Mouse (Mus musculus): ENCODE measurements around the gene Gm7879. TPM values are rescaled to one million over a fixed set of nuclear protein-coding genes. Genes with fewer than 3 reads are reported as not detected.

Gm7879 gene
- polyA plus RNA-seq, 1 experiment from 2014 or later: 0.71 TPM

GRCm38 (mm10) chr5:43885060-43885820 is 27.7 kb upstream of the Gm7879 start:
- DNase-seq (ENCODE audit: low spot score): no peak
- H3K27ac ChIP-seq (ENCODE audit: low read depth, low read length): no peak overlapping the region
- no peaks in the 10 kb centered on the region for H3K4me1 ChIP-seq (replicated peaks; ENCODE audit: control insufficient read depth, insufficient read depth, low read length)
- H3K36me3 ChIP-seq (ENCODE audit: control insufficient read depth, insufficient read depth, low read length): no peaks in the 10 kb centered on the region
- H3K27me3 ChIP-seq (ENCODE audit: control insufficient read depth, insufficient read depth, low read length): no peaks in the 10 kb centered on the region
- no peak overlapping the region for H3K9ac ChIP-seq (ENCODE audit: low read depth, low read length)
- H3K4me2 ChIP-seq (replicated peaks; ENCODE audit: low read depth, low read length): no peak overlapping the region
- ATAC-seq (ENCODE audit: low FRiP score): no peak
- H3K4me3 ChIP-seq (ENCODE audit: low read depth, low read length): no peak overlapping the region
- H3K9me3 ChIP-seq (ENCODE audit: control insufficient read depth, low read length): no peaks in the 10 kb centered on the region
- 23% methylated on average over 3 of the region's 3 CpGs for WGBS

- 9% methylated on average over 1 of the region's 1 CpGs for WGBS
Measured at GRCm38 (mm10) chr5:43892386-43892785, 20.6 kb upstream of the Gm7879 start.

GRCm38 (mm10) chr5:43894113-43894512 is 18.8 kb upstream of the Gm7879 start:
- no peaks in the 10 kb centered on the region for H3K36me3 ChIP-seq (ENCODE audit: control insufficient read depth, insufficient read depth, low read length)
- H3K4me1 ChIP-seq (replicated peaks; ENCODE audit: control insufficient read depth, insufficient read depth, low read length): no peaks in the 10 kb centered on the region
- H3K9ac ChIP-seq (ENCODE audit: low read depth, low read length): no peak overlapping the region
- no peak overlapping the region for H3K27ac ChIP-seq (ENCODE audit: low read depth, low read length)
- no peak overlapping the region for H3K4me2 ChIP-seq (replicated peaks; ENCODE audit: low read depth, low read length)
- 78% methylated on average over 2 of the region's 2 CpGs for WGBS
- DNase-seq (ENCODE audit: low spot score): peak; percentile 49
- H3K9me3 ChIP-seq (ENCODE audit: control insufficient read depth, low read length): no peaks in the 10 kb centered on the region
- H3K4me3 ChIP-seq (ENCODE audit: low read depth, low read length): no peak overlapping the region
- no peaks in the 10 kb centered on the region for H3K27me3 ChIP-seq (ENCODE audit: control insufficient read depth, insufficient read depth, low read length)
- ATAC-seq (ENCODE audit: low FRiP score): no peak

More at GRCm38 (mm10) chr5:43892386-43892785, 20.6 kb upstream of the Gm7879 start:
- H3K4me3 ChIP-seq (ENCODE audit: low read depth, low read length): no peak overlapping the region
- H3K9ac ChIP-seq (ENCODE audit: low read depth, low read length): no peak overlapping the region
- H3K27me3 ChIP-seq (ENCODE audit: control insufficient read depth, insufficient read depth, low read length): no peaks in the 10 kb centered on the region
- no peaks in the 10 kb centered on the region for H3K9me3 ChIP-seq (ENCODE audit: control insufficient read depth, low read length)
- H3K4me2 ChIP-seq (replicated peaks; ENCODE audit: low read depth, low read length): no peak overlapping the region
- no peak overlapping the region for H3K27ac ChIP-seq (ENCODE audit: low read depth, low read length)
- ATAC-seq (ENCODE audit: low FRiP score) (no peak), DNase-seq (ENCODE audit: low spot score) (peak; percentile 52)
- H3K36me3 ChIP-seq (ENCODE audit: control insufficient read depth, insufficient read depth, low read length): no peaks in the 10 kb centered on the region
- no peaks in the 10 kb centered on the region for H3K4me1 ChIP-seq (replicated peaks; ENCODE audit: control insufficient read depth, insufficient read depth, low read length)

GRCm38 (mm10) chr5:43895931-43896330 is 17.0 kb upstream of the Gm7879 start:
- H3K4me2 ChIP-seq (replicated peaks; ENCODE audit: low read depth, low read length): no peak overlapping the region
- ATAC-seq (ENCODE audit: low FRiP score) (no peak), DNase-seq (ENCODE audit: low spot score) (no peak)
- H3K36me3 ChIP-seq (ENCODE audit: control insufficient read depth, insufficient read depth, low read length): no peaks in the 10 kb centered on the region
- H3K27ac ChIP-seq (ENCODE audit: low read depth, low read length): no peak overlapping the region
- no peak overlapping the region for H3K4me3 ChIP-seq (ENCODE audit: low read depth, low read length)
- no peaks in the 10 kb centered on the region for H3K9me3 ChIP-seq (ENCODE audit: control insufficient read depth, low read length)
- H3K9ac ChIP-seq (ENCODE audit: low read depth, low read length): no peak overlapping the region
- H3K4me1 ChIP-seq (replicated peaks; ENCODE audit: control insufficient read depth, insufficient read depth, low read length): no peaks in the 10 kb centered on the region
- WGBS: 74% methylated on average over 3 of the region's 3 CpGs
- H3K27me3 ChIP-seq (ENCODE audit: control insufficient read depth, insufficient read depth, low read length): no peaks in the 10 kb centered on the region

- Histone ChIP-seq H3K27me3 (ENCODE audit: control insufficient read depth, insufficient read depth, low read length) (no peaks in the 10 kb centered on the region), H3K4me1 (replicated peaks; ENCODE audit: control insufficient read depth, insufficient read depth, low read length) (no peaks in the 10 kb centered on the region), H3K9ac (ENCODE audit: low read depth, low read length) (no peak overlapping the region), H3K27ac (ENCODE audit: low read depth, low read length) (no peak overlapping the region), H3K36me3 (ENCODE audit: control insufficient read depth, insufficient read depth, low read length) (no peaks in the 10 kb centered on the region), H3K4me3 (ENCODE audit: low read depth, low read length) (no peak overlapping the region), H3K4me2 (replicated peaks; ENCODE audit: low read depth, low read length) (no peak overlapping the region), H3K9me3 (ENCODE audit: control insufficient read depth, low read length) (no peaks in the 10 kb centered on the region)
- 95% methylated on average over 3 of the region's 3 CpGs for WGBS
- ATAC-seq (ENCODE audit: low FRiP score) (no peak), DNase-seq (ENCODE audit: low spot score) (no peak)
Measured at GRCm38 (mm10) chr5:43904685-43905084, 8.3 kb upstream of the Gm7879 start.

GRCm38 (mm10) chr5:43909213-43909612 is 3.7 kb upstream of the Gm7879 start:
- no peak for DNase-seq (ENCODE audit: low spot score)
- Histone ChIP-seq H3K9me3 (ENCODE audit: control insufficient read depth, low read length) (no peaks in the 10 kb centered on the region), H3K9ac (ENCODE audit: low read depth, low read length) (no peak overlapping the region), H3K4me3 (ENCODE audit: low read depth, low read length) (no peak overlapping the region), H3K27me3 (ENCODE audit: control insufficient read depth, insufficient read depth, low read length) (no peaks in the 10 kb centered on the region), H3K4me1 (replicated peaks; ENCODE audit: control insufficient read depth, insufficient read depth, low read length) (no peaks in the 10 kb centered on the region), H3K4me2 (replicated peaks; ENCODE audit: low read depth, low read length) (no peak overlapping the region), H3K36me3 (ENCODE audit: control insufficient read depth, insufficient read depth, low read length) (no peaks in the 10 kb centered on the region), H3K27ac (ENCODE audit: low read depth, low read length) (no peak overlapping the region)
- ATAC-seq (ENCODE audit: low FRiP score): no peak
- 64% methylated on average over 9 of the region's 9 CpGs for WGBS

GRCm38 (mm10) chr5:43910006-43910405 is 2.9 kb upstream of the Gm7879 start:
- ATAC-seq (ENCODE audit: low FRiP score) (no peak), DNase-seq (ENCODE audit: low spot score) (no peak)
- Histone ChIP-seq H3K4me2 (replicated peaks; ENCODE audit: low read depth, low read length) (no peak overlapping the region), H3K4me3 (ENCODE audit: low read depth, low read length) (no peak overlapping the region), H3K36me3 (ENCODE audit: control insufficient read depth, insufficient read depth, low read length) (no peaks in the 10 kb centered on the region), H3K4me1 (replicated peaks; ENCODE audit: control insufficient read depth, insufficient read depth, low read length) (no peaks in the 10 kb centered on the region), H3K9ac (ENCODE audit: low read depth, low read length) (no peak overlapping the region), H3K9me3 (ENCODE audit: control insufficient read depth, low read length) (no peaks in the 10 kb centered on the region), H3K27me3 (ENCODE audit: control insufficient read depth, insufficient read depth, low read length) (no peaks in the 10 kb centered on the region), H3K27ac (ENCODE audit: low read depth, low read length) (no peak overlapping the region)
- 88% methylated on average over 6 of the region's 6 CpGs for WGBS

- 89% methylated on average over 4 of the region's 4 CpGs for WGBS
- H3K9me3 ChIP-seq (ENCODE audit: control insufficient read depth, low read length): no peaks in the 10 kb centered on the region
- H3K4me3 ChIP-seq (ENCODE audit: low read depth, low read length): no peak overlapping the region
- no peaks in the 10 kb centered on the region for H3K36me3 ChIP-seq (ENCODE audit: control insufficient read depth, insufficient read depth, low read length)
- no peaks in the 10 kb centered on the region for H3K4me1 ChIP-seq (replicated peaks; ENCODE audit: control insufficient read depth, insufficient read depth, low read length)
- no peaks in the 10 kb centered on the region for H3K27me3 ChIP-seq (ENCODE audit: control insufficient read depth, insufficient read depth, low read length)
- H3K9ac ChIP-seq (ENCODE audit: low read depth, low read length): no peak overlapping the region
- ATAC-seq (ENCODE audit: low FRiP score) (no peak), DNase-seq (ENCODE audit: low spot score) (no peak)
- H3K4me2 ChIP-seq (replicated peaks; ENCODE audit: low read depth, low read length): no peak overlapping the region
- H3K27ac ChIP-seq (ENCODE audit: low read depth, low read length): no peak overlapping the region
Measured at GRCm38 (mm10) chr5:43915261-43915886, 2.4 kb downstream of the Gm7879 start.

GRCm38 (mm10) chr5:43921877-43922276 is 8.9 kb downstream of the Gm7879 start:
- DNase-seq (ENCODE audit: low spot score): no peak
- ATAC-seq (ENCODE audit: low FRiP score): no peak
- H3K9ac ChIP-seq (ENCODE audit: low read depth, low read length): no peak overlapping the region
- no peak overlapping the region for H3K27ac ChIP-seq (ENCODE audit: low read depth, low read length)
- no peaks in the 10 kb centered on the region for H3K36me3 ChIP-seq (ENCODE audit: control insufficient read depth, insufficient read depth, low read length)
- no peaks in the 10 kb centered on the region for H3K9me3 ChIP-seq (ENCODE audit: control insufficient read depth, low read length)
- no peak overlapping the region for H3K4me3 ChIP-seq (ENCODE audit: low read depth, low read length)
- WGBS: 89% methylated on average over 11 of the region's 11 CpGs
- no peak overlapping the region for H3K4me2 ChIP-seq (replicated peaks; ENCODE audit: low read depth, low read length)
- H3K4me1 ChIP-seq (replicated peaks; ENCODE audit: control insufficient read depth, insufficient read depth, low read length): no peaks in the 10 kb centered on the region
- H3K27me3 ChIP-seq (ENCODE audit: control insufficient read depth, insufficient read depth, low read length): no peaks in the 10 kb centered on the region
